Mouse (Mus musculus): ENCODE measurements around the gene Map3k6.

Gene Map3k6

GRCm38 (mm10) chr4:133240490-133240921 lies at the start of gene Map3k6:
TSS of gene Map3k6 (plus strand) at chr4:133240818.
- DNase-seq (ENCODE audit: low read depth, low spot score): peak; percentile 92

- no peak for DNase-seq (ENCODE audit: low read depth, low spot score)
Observed at GRCm38 (mm10) chr4:133194482-133194881, 46.1 kb upstream of the Map3k6 start.

GRCm38 (mm10) chr4:133195014-133195413 lies 45.6 kb upstream of the Map3k6 start:
- no peak for DNase-seq (ENCODE audit: low read depth, low spot score)

- DNase-seq (ENCODE audit: low read depth, low spot score): no peak
Observed at GRCm38 (mm10) chr4:133196136-133196535, 44.5 kb upstream of the Map3k6 start.

GRCm38 (mm10) chr4:133196852-133197251 lies 43.8 kb upstream of the Map3k6 start:
- no peak for DNase-seq (ENCODE audit: low read depth, low spot score)

GRCm38 (mm10) chr4:133197355-133197754 lies 43.3 kb upstream of the Map3k6 start:
- no peak for DNase-seq (ENCODE audit: low read depth, low spot score)

GRCm38 (mm10) chr4:133197801-133198286 lies 42.8 kb upstream of the Map3k6 start:
- no peak for DNase-seq (ENCODE audit: low read depth, low spot score)

GRCm38 (mm10) chr4:133198337-133199180 lies 42.1 kb upstream of the Map3k6 start:
- DNase-seq (ENCODE audit: low read depth, low spot score): no peak

- DNase-seq (ENCODE audit: low read depth, low spot score): no peak
Observed at GRCm38 (mm10) chr4:133199743-133200142, 40.9 kb upstream of the Map3k6 start.

- DNase-seq (ENCODE audit: low read depth, low spot score): no peak
Observed at GRCm38 (mm10) chr4:133200343-133200742, 40.3 kb upstream of the Map3k6 start.

- DNase-seq (ENCODE audit: low read depth, low spot score): peak; percentile 69
Observed at GRCm38 (mm10) chr4:133201006-133201771, 39.4 kb upstream of the Map3k6 start.

GRCm38 (mm10) chr4:133202254-133202653 lies 38.4 kb upstream of the Map3k6 start:
- no peak for DNase-seq (ENCODE audit: low read depth, low spot score)

- no peak for DNase-seq (ENCODE audit: low read depth, low spot score)
Observed at GRCm38 (mm10) chr4:133203591-133203990, 37.0 kb upstream of the Map3k6 start.

- DNase-seq (ENCODE audit: low read depth, low spot score): no peak
Observed at GRCm38 (mm10) chr4:133204379-133204778, 36.2 kb upstream of the Map3k6 start.

GRCm38 (mm10) chr4:133209366-133209765 lies 31.3 kb upstream of the Map3k6 start:
- peak; percentile 53 for DNase-seq (ENCODE audit: low read depth, low spot score)

- DNase-seq (ENCODE audit: low read depth, low spot score): no peak
Observed at GRCm38 (mm10) chr4:133210023-133210787, 30.4 kb upstream of the Map3k6 start.

- no peak for DNase-seq (ENCODE audit: low read depth, low spot score)
Observed at GRCm38 (mm10) chr4:133210788-133211390, 29.7 kb upstream of the Map3k6 start.

- no peak for DNase-seq (ENCODE audit: low read depth, low spot score)
Observed at GRCm38 (mm10) chr4:133211751-133212561, 28.7 kb upstream of the Map3k6 start, which contains the start of the genes Cd164l2 and Gpr3. TSS of gene Cd164l2 (plus strand) at chr4:133212131. TSS of gene Gpr3 (minus strand) at chr4:133212536.

- peak; percentile 63 for DNase-seq (ENCODE audit: low read depth, low spot score)
Observed at GRCm38 (mm10) chr4:133212562-133213267, 27.9 kb upstream of the Map3k6 start.

- no peak for DNase-seq (ENCODE audit: low read depth, low spot score)
Observed at GRCm38 (mm10) chr4:133213268-133213590, 27.4 kb upstream of the Map3k6 start.

Measured in skeletal muscle tissue, adult 2 months (tissue).